Mouse (Mus musculus): ENCODE results near the gene Ndrg3.

- no peak for TF ChIP-seq USF1 (IDR thresholded peaks at IDR 0.05; ENCODE audit: low read depth, low read length)
- TF ChIP-seq POLR2A (IDR thresholded peaks at IDR 0.05; ENCODE audit: low read depth, low read length), result no peak
- TF ChIP-seq EP300 (IDR thresholded peaks at IDR 0.05; ENCODE audit: low read length), result no peak
- TF ChIP-seq BHLHE40 (IDR thresholded peaks at IDR 0.05; ENCODE audit: low read depth, low read length), result no peak
- no peak for TF ChIP-seq ETS1 (conservative IDR thresholded peaks at IDR 0.05; ENCODE audit: low read depth, low read length)
- TF ChIP-seq CTCF (conservative IDR thresholded peaks at IDR 0.05 in 1 of 2, IDR thresholded peaks at IDR 0.05 in 1 of 2; ENCODE audit: low read depth in 2 of 2, low read length in 2 of 2), result no peak
- no peak for TF ChIP-seq USF2 (conservative IDR thresholded peaks at IDR 0.05; ENCODE audit: low read depth, low read length)
- TF ChIP-seq CHD1 (IDR thresholded peaks at IDR 0.05; ENCODE audit: low read depth, low read length), result no peak
- no peak for TF ChIP-seq TBP (conservative IDR thresholded peaks at IDR 0.05; ENCODE audit: low read depth, low read length)
- no peak for TF ChIP-seq NRF1 (IDR thresholded peaks at IDR 0.05; ENCODE audit: low read depth, low read length)
- no peak for TF ChIP-seq HCFC1 (IDR thresholded peaks at IDR 0.05; ENCODE audit: low read depth, low read length)
- no peak for TF ChIP-seq RAD21 (IDR thresholded peaks at IDR 0.05; ENCODE audit: low read depth, low read length)
- no peak for TF ChIP-seq MAX (IDR thresholded peaks at IDR 0.05; ENCODE audit: low read length)
Measured at GRCm38 (mm10) chr2:156927663-156928062, 64.2 kb downstream of the Ndrg3 start.
